Mouse (Mus musculus) hindbrain, embryonic 10.5 days (tissue): ENCODE measurements around the gene Dlgap5. TPM values are rescaled to one million over a fixed set of nuclear protein-coding genes. Genes with fewer than 3 reads are reported as not detected.
"Not testable (repeated sequence)": the region's sequence is repeated elsewhere in the genome, so short reads cannot be mapped to it uniquely, and the experiment has no call there.

Experiments
- DNase-seq: peaks from one replicate; pipeline ENCODE4 v3.0.0-alpha.2; 2017; ENCODE audit warnings: low spot score
- H3K27ac ChIP-seq: fragments of 300-500 bp; sonication (generic); 2 replicates; pipeline ENCODE4 v1.5.1; 2016; ENCODE audit warnings: mild to moderate bottlenecking, moderate library complexity
- H3K27me3 ChIP-seq: fragments of 300-500 bp; sonication (generic); 2 replicates; pipeline ENCODE4 v1.6.1; 2016; ENCODE audit warnings: mild to moderate bottlenecking; ENCODE audit not compliant: poor library complexity, insufficient read depth, severe bottlenecking
- H3K36me3 ChIP-seq: fragments of 300-500 bp; sonication (generic); 2 replicates; pipeline ENCODE4 v1.6.1; 2016; ENCODE audit warnings: mild to moderate bottlenecking, moderate library complexity
- H3K4me1 ChIP-seq: fragments of 300-500 bp; sonication (generic); replicated peaks from 2 replicates; pipeline ENCODE4 v1.6.1; 2016; ENCODE audit warnings: mild to moderate bottlenecking
- H3K4me3 ChIP-seq: fragments of 300-500 bp; sonication (generic); 2 replicates; pipeline ENCODE4 v1.5.1; 2016; ENCODE audit warnings: mild to moderate bottlenecking, moderate library complexity
- H3K9me3 ChIP-seq: fragments of 300-500 bp; sonication (generic); 2 replicates; pipeline ENCODE4 v1.6.1; 2016; ENCODE audit warnings: mild to moderate bottlenecking, moderate library complexity
- WGBS: fragments of 180-500 bp; shearing (Covaris S2); methylation state at CpG from one replicate; pipeline ENCODE4 v1.1.7; 2016; 5-methylcytosine and 5-hydroxymethylcytosine counted together
- polyA plus RNA-seq: library from polyadenylated mRNA; unstranded; fragments of >200 nt; fragmentation: Nextera tagmentation; extraction: Ambion mirVana; gene quantifications from 2 replicates; pipeline ENCODE4 v1.2.1, GENCODE M21; 2016

Dlgap5 gene
- 56.6 and 76.9 TPM in 2 replicates for polyA plus RNA-seq

- Histone ChIP-seq H3K4me3 (peak within 1 kb of the TSS; percentile 76), H3K27ac (peak within 1 kb of the TSS; percentile 90), H3K4me1 (peaks cover 16% of the 10 kb centered on the region), H3K36me3 (peaks cover 36% of the 10 kb centered on the region), H3K27me3 (no peaks in the 10 kb centered on the region), H3K9me3 (no peaks in the 10 kb centered on the region)
- 2% methylated on average over 36 of the region's 36 CpGs for WGBS
- peak; percentile 95 for DNase-seq
Observed at GRCm38 (mm10) chr14:47417775-47418665, at the start of gene Dlgap5. Dlgap5 (minus strand) TSS chr14:47418407.

GRCm38 (mm10) chr14:47465468-47466175 lies 47.4 kb upstream of the Dlgap5 start:
- Histone ChIP-seq H3K27me3 (no peaks in the 10 kb centered on the region), H3K9me3 (no peaks in the 10 kb centered on the region), H3K4me1 (no peaks in the 10 kb centered on the region), H3K36me3 (no peaks in the 10 kb centered on the region), H3K4me3 (no peak overlapping the region), H3K27ac (no peak overlapping the region)
- 60% methylated on average over 7 of the region's 7 CpGs for WGBS
- DNase-seq, result no peak

GRCm38 (mm10) chr14:47464426-47464825 lies 46.2 kb upstream of the Dlgap5 start:
- no peak for DNase-seq
- no peak overlapping the region for H3K4me3 ChIP-seq
- no peaks in the 10 kb centered on the region for H3K27me3 ChIP-seq
- H3K36me3 ChIP-seq, result no peaks in the 10 kb centered on the region
- no peaks in the 10 kb centered on the region for H3K4me1 ChIP-seq
- H3K9me3 ChIP-seq, result no peaks in the 10 kb centered on the region
- H3K27ac ChIP-seq, result no peak overlapping the region
- 86% methylated on average over 10 of the region's 10 CpGs for WGBS

- H3K27ac ChIP-seq, result no peak overlapping the region
- no peak overlapping the region for H3K4me3 ChIP-seq
- H3K9me3 ChIP-seq, result no peaks in the 10 kb centered on the region
- H3K36me3 ChIP-seq, result no peaks in the 10 kb centered on the region
- no peaks in the 10 kb centered on the region for H3K27me3 ChIP-seq
- H3K4me1 ChIP-seq, result no peaks in the 10 kb centered on the region
- WGBS, result 86% methylated on average over 9 of the region's 9 CpGs
- no peak for DNase-seq
Observed at GRCm38 (mm10) chr14:47462877-47463460, 44.8 kb upstream of the Dlgap5 start.

- H3K27me3 ChIP-seq, result no peaks in the 10 kb centered on the region
- no peaks in the 10 kb centered on the region for H3K9me3 ChIP-seq
- no peaks in the 10 kb centered on the region for H3K4me1 ChIP-seq
- no peak overlapping the region for H3K4me3 ChIP-seq
- 86% methylated on average over 4 of the region's 4 CpGs for WGBS
- H3K36me3 ChIP-seq, result no peaks in the 10 kb centered on the region
- DNase-seq, result no peak
- no peak overlapping the region for H3K27ac ChIP-seq
Observed at GRCm38 (mm10) chr14:47462453-47462852, 44.2 kb upstream of the Dlgap5 start.

- Histone ChIP-seq H3K4me1 (no peaks in the 10 kb centered on the region), H3K4me3 (no peak overlapping the region), H3K27ac (no peak overlapping the region), H3K27me3 (no peaks in the 10 kb centered on the region), H3K36me3 (no peaks in the 10 kb centered on the region), H3K9me3 (no peaks in the 10 kb centered on the region)
- no peak for DNase-seq
- WGBS, result 91% methylated on average over 8 of the region's 8 CpGs
Observed at GRCm38 (mm10) chr14:47461997-47462396, 43.8 kb upstream of the Dlgap5 start.

- no peaks in the 10 kb centered on the region for H3K36me3 ChIP-seq
- no peak overlapping the region for H3K4me3 ChIP-seq
- H3K9me3 ChIP-seq, result no peaks in the 10 kb centered on the region
- 82% methylated on average over 4 of the region's 4 CpGs for WGBS
- no peak for DNase-seq
- no peaks in the 10 kb centered on the region for H3K4me1 ChIP-seq
- no peak overlapping the region for H3K27ac ChIP-seq
- H3K27me3 ChIP-seq, result no peaks in the 10 kb centered on the region
Observed at GRCm38 (mm10) chr14:47459556-47459955, 41.3 kb upstream of the Dlgap5 start.

- not testable (repeated sequence) for H3K9me3 ChIP-seq, H3K36me3 ChIP-seq, H3K27me3 ChIP-seq, H3K4me3 ChIP-seq, H3K4me1 ChIP-seq, DNase-seq, H3K27ac ChIP-seq
- WGBS, result 89% methylated on average over 3 of the region's 5 CpGs
Observed at GRCm38 (mm10) chr14:47450121-47450520, 31.9 kb upstream of the Dlgap5 start, which contains the start of gene Fbxo34. Fbxo34 (plus strand) TSS chr14:47450421.

- Histone ChIP-seq H3K9me3 (peaks cover 4% of the 10 kb centered on the region; the same call in 1 of the 2 replicates), H3K4me3 (no peak overlapping the region), H3K36me3 (no peaks in the 10 kb centered on the region), H3K27ac (no peak overlapping the region), H3K27me3 (no peaks in the 10 kb centered on the region), H3K4me1 (no peaks in the 10 kb centered on the region)
- 76% methylated on average over 9 of the region's 9 CpGs for WGBS
- no peak for DNase-seq
Observed at GRCm38 (mm10) chr14:47445331-47446095, 27.3 kb upstream of the Dlgap5 start.

- Histone ChIP-seq H3K27me3 (no peaks in the 10 kb centered on the region), H3K36me3 (no peaks in the 10 kb centered on the region), H3K9me3 (peaks cover 10% of the 10 kb centered on the region; the same call in 1 of the 2 replicates), H3K4me1 (no peaks in the 10 kb centered on the region), H3K4me3 (no peak overlapping the region), H3K27ac (no peak overlapping the region)
- no peak for DNase-seq
- 72% methylated on average over 2 of the region's 2 CpGs for WGBS
Observed at GRCm38 (mm10) chr14:47444907-47445306, 26.7 kb upstream of the Dlgap5 start.

GRCm38 (mm10) chr14:47438947-47439346 lies 20.7 kb upstream of the Dlgap5 start:
- Histone ChIP-seq H3K9me3 (peaks cover 13% of the 10 kb centered on the region; the same call in 1 of the 2 replicates), H3K36me3 (no peaks in the 10 kb centered on the region), H3K4me3 (no peak overlapping the region), H3K27me3 (no peaks in the 10 kb centered on the region), H3K27ac (no peak overlapping the region), H3K4me1 (no peaks in the 10 kb centered on the region)
- DNase-seq, result no peak
- WGBS, result 75% methylated on average over 3 of the region's 3 CpGs

- no peak overlapping the region for H3K27ac ChIP-seq
- no peaks in the 10 kb centered on the region for H3K4me1 ChIP-seq
- H3K27me3 ChIP-seq, result no peaks in the 10 kb centered on the region
- H3K9me3 ChIP-seq, result no peaks in the 10 kb centered on the region
- no peak for DNase-seq
- no peaks in the 10 kb centered on the region for H3K36me3 ChIP-seq
- H3K4me3 ChIP-seq, result no peak overlapping the region
Observed at GRCm38 (mm10) chr14:47432987-47433386, 14.8 kb upstream of the Dlgap5 start.
